Mouse (Mus musculus) CH12.LX (cell line): ENCODE measurements around the gene Prpf40b. TPM values are rescaled to one million over a fixed set of nuclear protein-coding genes. Genes with fewer than 3 reads are reported as not detected.

Experiments
- DNase-seq: peaks from one replicate; pipeline ENCODE4 v3.0.0-alpha.2; 2013; ENCODE audit errors: extremely low read depth
- H3K27ac ChIP-seq: 2 replicates; pipeline ENCODE4 v1.5.1; 2012; ENCODE audit warnings: low read depth, mild to moderate bottlenecking, control low read depth, moderate library complexity; ENCODE audit not compliant: insufficient read depth
- H3K27me3 ChIP-seq: replicated peaks from 2 replicates; pipeline ENCODE3; 2012; ENCODE audit warnings: inconsistent platforms
- H3K36me3 ChIP-seq, 2 experiments: replicated peaks in 1 of 2; 2 replicates each; pipeline versions ENCODE3 to v1.6.1; 2012; ENCODE audit warnings: inconsistent platforms in 1 of 2, low read length in 1 of 2, mild to moderate bottlenecking in 1 of 2, mixed read lengths in 1 of 2, moderate library complexity in 1 of 2; ENCODE audit not compliant: control insufficient read depth in 1 of 2, insufficient read depth in 1 of 2
- H3K4me1 ChIP-seq, 2 experiments: 2 replicates each; pipeline ENCODE4 v1.6.1; 2012; ENCODE audit warnings: inconsistent platforms in 1 of 2, moderate library complexity in 1 of 2; ENCODE audit not compliant: insufficient read depth in 2 of 2, control insufficient read depth in 1 of 2
- H3K4me2 ChIP-seq: 2 replicates; pipeline ENCODE4 v1.6.1; 2012; ENCODE audit warnings: low read depth, mild to moderate bottlenecking, control low read depth; ENCODE audit not compliant: poor library complexity, insufficient read depth, severe bottlenecking
- H3K4me3 ChIP-seq, 3 experiments: fragments of 150-350 bp in 1 of 3; sonication (generic) in 1 of 3; replicated peaks in 1 of 3; 2 replicates each; pipeline versions ENCODE3 to v1.5.1; 2011 to 2012; ENCODE audit warnings: low read depth in 2 of 3, low read length in 2 of 3, mild to moderate bottlenecking in 2 of 3, moderate library complexity in 2 of 3, control low read depth in 1 of 3, improper control_type of control experiment in 1 of 3, inconsistent platforms in 1 of 3, mixed read lengths in 1 of 3; ENCODE audit not compliant: poor library complexity in 1 of 3
- H3K79me2 ChIP-seq: replicated peaks from 2 replicates; pipeline ENCODE4 v1.6.1; 2012; ENCODE audit warnings: mild to moderate bottlenecking, moderate library complexity; ENCODE audit not compliant: control insufficient read depth, poor library complexity, insufficient read depth, severe bottlenecking; ENCODE audit errors: extremely low read depth
- H3K9ac ChIP-seq: 2 replicates; pipeline ENCODE4 v1.6.1; 2012; ENCODE audit warnings: low read depth, mild to moderate bottlenecking, control low read depth, moderate library complexity; ENCODE audit not compliant: insufficient read depth
- H3K9me3 ChIP-seq: replicated peaks from 2 replicates; pipeline ENCODE3; 2012; ENCODE audit warnings: low read length, inconsistent platforms, mixed read lengths
- BHLHE40 ChIP-seq: IDR thresholded peaks from 2 replicates; pipeline ENCODE4 v1.6.1; 2011; ENCODE audit warnings: mild to moderate bottlenecking, low read depth, low read length, improper control_type of control experiment
- CHD1 ChIP-seq: IDR thresholded peaks from 2 replicates; pipeline ENCODE4 v1.6.1; 2012; ENCODE audit warnings: low read depth, low read length, improper control_type of control experiment, inconsistent platforms
- ELF1 ChIP-seq: IDR thresholded peaks from 2 replicates; pipeline ENCODE4 v1.6.1; 2014; ENCODE audit warnings: low read depth, mild to moderate bottlenecking, inconsistent platforms, low read length, improper control_type of control experiment
- EP300 ChIP-seq: IDR thresholded peaks from 2 replicates; pipeline ENCODE4 v1.6.1; 2011; ENCODE audit warnings: low read length, improper control_type of control experiment
- ETS1 ChIP-seq: conservative IDR thresholded peaks from 2 replicates; pipeline ENCODE4 v1.6.1; 2012; ENCODE audit warnings: low read depth, mild to moderate bottlenecking, inconsistent platforms, low read length, improper control_type of control experiment, moderate library complexity
- GABPA ChIP-seq: IDR thresholded peaks from 2 replicates; pipeline ENCODE4 v1.6.1; 2012; ENCODE audit warnings: low read depth, low read length, improper control_type of control experiment, inconsistent platforms; ENCODE audit not compliant: insufficient replicate concordance
- HCFC1 ChIP-seq: IDR thresholded peaks from 2 replicates; pipeline ENCODE4 v1.6.1; 2012; ENCODE audit warnings: low read depth, mild to moderate bottlenecking, inconsistent platforms, low read length, improper control_type of control experiment
- IRF4 ChIP-seq: IDR thresholded peaks from 2 replicates; pipeline ENCODE4 v1.6.1; 2014; ENCODE audit warnings: low read depth, mild to moderate bottlenecking, inconsistent platforms, low read length, improper control_type of control experiment
- JUND ChIP-seq: conservative IDR thresholded peaks from 2 replicates; pipeline ENCODE4 v1.6.1; 2011; ENCODE audit warnings: low read depth, low read length, improper control_type of control experiment
- MAFK ChIP-seq: IDR thresholded peaks from 2 replicates; pipeline ENCODE4 v1.6.1; 2011; ENCODE audit warnings: low read length, improper control_type of control experiment; ENCODE audit not compliant: insufficient replicate concordance
- MAX ChIP-seq: IDR thresholded peaks from 2 replicates; pipeline ENCODE4 v1.6.1; 2011; ENCODE audit warnings: low read length, improper control_type of control experiment
- MAZ ChIP-seq: IDR thresholded peaks from 2 replicates; pipeline ENCODE4 v1.6.1; 2012; ENCODE audit warnings: low read depth, mild to moderate bottlenecking, inconsistent platforms, low read length, improper control_type of control experiment, moderate library complexity
- MXI1 ChIP-seq: IDR thresholded peaks from 2 replicates; pipeline ENCODE4 v1.6.1; 2011; ENCODE audit warnings: mild to moderate bottlenecking, low read depth, low read length, improper control_type of control experiment
- MYC ChIP-seq: IDR thresholded peaks from 2 replicates; pipeline ENCODE4 v1.6.1; 2011; ENCODE audit warnings: low read depth, mild to moderate bottlenecking, improper control_type of control experiment, low read length
- NELFE ChIP-seq: IDR thresholded peaks from 2 replicates; pipeline ENCODE4 v1.6.1; 2011; ENCODE audit warnings: low read depth, low read length, improper control_type of control experiment
- NRF1 ChIP-seq: IDR thresholded peaks from 2 replicates; pipeline ENCODE4 v1.6.1; 2014; ENCODE audit warnings: low read depth, mild to moderate bottlenecking, inconsistent platforms, low read length, improper control_type of control experiment, moderate library complexity
- PAX5 ChIP-seq: IDR thresholded peaks from 2 replicates; pipeline ENCODE4 v1.6.1; 2012; ENCODE audit warnings: low read length, inconsistent platforms, mixed read lengths
- POLR2AphosphoS2 ChIP-seq: IDR thresholded peaks from 2 replicates; pipeline ENCODE4 v1.6.1; 2011; ENCODE audit warnings: low read depth, low read length, improper control_type of control experiment
- RAD21 ChIP-seq: IDR thresholded peaks from 2 replicates; pipeline ENCODE4 v1.6.1; 2011; ENCODE audit warnings: low read depth, mild to moderate bottlenecking, low read length, improper control_type of control experiment, moderate library complexity
- RCOR1 ChIP-seq: conservative IDR thresholded peaks from 2 replicates; pipeline ENCODE4 v1.6.1; 2012; ENCODE audit warnings: low read depth, mild to moderate bottlenecking, inconsistent platforms, low read length, improper control_type of control experiment
- TBP ChIP-seq: conservative IDR thresholded peaks from 2 replicates; pipeline ENCODE4 v1.6.1; 2011; ENCODE audit warnings: low read depth, low read length, improper control_type of control experiment
- TCF12 ChIP-seq: IDR thresholded peaks from 2 replicates; pipeline ENCODE4 v1.6.1; 2014; ENCODE audit warnings: low read depth, mild to moderate bottlenecking, inconsistent platforms, low read length, improper control_type of control experiment
- dilution Hi-C: fragments of 300-500 bp; cut with MboI; formaldehyde crosslinking; loops from 2 replicates; pipeline ENCODE4 v1.14.3; 2020; ENCODE audit warnings: low sequenced_read_pairs; ENCODE audit not compliant: extremely low pct_unique_long_range_greater_than_20kb, extremely low pct_ligation_motif_present
- in situ Hi-C: fragments of 300-500 bp; cut with MboI; formaldehyde crosslinking; loops from 3 replicates; pipeline ENCODE4 v1.14.3; 2019; ENCODE audit warnings: low sequenced_read_pairs, low pct_ligation_motif_present, low pct_unique_long_range_greater_than_20kb, mixed read lengths
- polyA plus RNA-seq: library from polyadenylated mRNA; unstranded; fragments of >175 nt; gene quantifications from 2 replicates; pipeline ENCODE4 v1.2.1, GENCODE M21; 2012; ENCODE audit warnings: low read depth; ENCODE audit not compliant: insufficient read length
- total RNA-seq, 2 experiments: library from RNA; depleted of rRNA; stranded (reverse); fragments of 300-350 nt in 1 of 2; fragments of >200 nt in 1 of 2; gene quantifications; 2 replicates each; pipeline ENCODE4 v1.2.3; 2012 to 2014

The Prpf40b gene
- total and polyA plus RNA-seq, 3 experiments: 11.7 to 31.8 (median 27.9) TPM

DNA sequence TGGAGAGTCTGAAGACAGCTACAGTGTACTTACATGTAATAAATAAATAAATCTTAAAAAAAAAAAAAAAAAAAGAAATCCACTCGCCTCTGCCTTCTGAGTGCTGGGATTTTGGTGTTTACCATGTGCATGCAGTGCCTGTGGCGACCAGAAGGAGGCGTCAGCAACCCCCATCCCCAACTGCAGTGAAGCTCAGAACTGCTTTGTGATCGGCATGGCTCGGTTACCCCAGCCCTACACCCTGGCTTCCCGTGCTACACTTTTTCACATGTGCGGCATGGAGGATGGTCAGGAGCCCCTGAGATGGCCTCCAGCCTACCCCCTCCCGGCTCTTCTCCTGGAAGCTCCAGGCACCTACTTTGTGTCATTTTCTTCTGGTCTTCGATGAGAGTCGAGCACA lies 11.4 kb upstream of the Prpf40b start (continued):
- no peak for TF ChIP-seq BHLHE40
- no peak for TF ChIP-seq EP300

DNA sequence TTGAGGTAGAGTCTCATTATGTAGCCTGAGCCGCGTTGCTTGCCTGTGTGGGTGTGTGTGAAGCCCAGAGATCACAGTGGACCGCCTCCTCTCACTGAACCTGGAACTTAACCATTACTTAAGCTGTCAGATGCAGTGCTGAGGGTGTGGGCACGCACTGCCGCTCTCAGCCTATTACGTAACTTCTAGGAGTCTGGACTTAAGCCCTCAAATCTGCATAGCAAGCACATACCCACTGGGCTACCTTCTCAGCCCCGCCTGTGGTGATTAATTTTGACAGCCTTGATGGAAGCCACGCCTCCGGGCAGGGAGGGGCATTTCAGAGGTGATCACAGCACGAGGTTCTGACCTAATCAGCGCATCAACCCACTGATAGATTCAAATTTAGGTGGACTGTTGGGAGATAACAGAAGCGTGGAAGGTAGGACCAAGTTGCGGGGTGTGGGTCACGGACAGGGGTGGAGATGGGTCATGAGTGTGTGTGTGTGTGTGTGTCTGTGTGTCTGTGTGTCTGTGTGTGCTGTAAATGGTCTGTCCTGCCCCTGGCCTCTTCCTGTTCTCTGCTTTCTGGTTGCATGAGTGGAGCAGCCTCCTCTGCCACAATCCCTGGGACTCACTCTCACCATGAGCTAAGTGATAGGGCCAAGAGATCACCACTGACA lies 10.2 kb upstream of the Prpf40b start:
- Histone ChIP-seq H3K79me2 (no peaks in the 10 kb centered on the region), H3K9me3 (no peaks in the 10 kb centered on the region), H3K4me3 (no peak overlapping the region), H3K27me3 (peaks cover 56% of the 10 kb centered on the region), H3K4me2 (peak overlapping the region; percentile 17; the same call in 1 of the 2 replicates), H3K9ac (no peak overlapping the region), H3K27ac (no peak overlapping the region), H3K36me3 (no peaks in the 10 kb centered on the region), H3K4me1 (peaks cover 13 to 15% of the 10 kb centered on the region in 2 experiments)
- in situ Hi-C loops: no loop called here
- dilution Hi-C loops: no loop called here
- TF ChIP-seq POLR2AphosphoS2 (no peak), NRF1 (no peak), MYC (0 out of 2 replicates have a peak, but pooled peaks have one; percentile 14), TBP (no peak), NELFE (no peak), HCFC1 (no peak), GABPA (no peak), MAZ (0 out of 2 replicates have a peak, but pooled peaks have one; percentile 51), RAD21 (no peak), RCOR1 (no peak), MXI1 (peak; percentile 34; the same call in 1 of the 2 replicates), ETS1 (no peak), MAX (0 out of 2 replicates have a peak, but pooled peaks have one; percentile 35), IRF4 (no peak), MAFK (no peak), PAX5 (no peak), JUND (no peak)
- DNase-seq: peak; percentile 69

DNA sequence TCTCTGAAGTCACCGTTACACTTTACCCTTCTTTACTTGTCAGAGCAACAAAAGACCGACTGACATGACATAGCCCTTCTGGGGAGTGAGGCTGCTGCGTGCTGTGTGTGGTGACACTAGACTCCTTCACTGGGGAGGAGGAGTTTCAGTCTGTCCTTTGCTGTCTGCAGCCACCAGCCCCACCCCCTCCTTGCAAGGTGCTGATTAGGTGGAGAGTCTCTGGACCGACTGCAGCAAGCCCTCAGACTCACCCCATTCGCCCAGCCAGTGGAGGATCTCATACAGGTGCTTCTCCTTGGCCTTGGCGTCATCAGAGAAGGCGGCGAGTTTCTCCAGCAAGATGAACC lies 9.7 kb upstream of the Prpf40b start:
- TF ChIP-seq TBP: no peak
- no peak for TF ChIP-seq POLR2AphosphoS2
- no peak for TF ChIP-seq RCOR1
- no peak for TF ChIP-seq ELF1
- TF ChIP-seq JUND: no peak
- TF ChIP-seq TCF12: no peak
- TF ChIP-seq CHD1: no peak
- Histone ChIP-seq H3K79me2 (no peaks in the 10 kb centered on the region), H3K36me3 (no peaks in the 10 kb centered on the region), H3K27me3 (peaks cover 51% of the 10 kb centered on the region), H3K4me3 (no peak overlapping the region), H3K9me3 (no peaks in the 10 kb centered on the region), H3K27ac (no peak overlapping the region), H3K4me2 (no peak overlapping the region), H3K4me1 (peaks cover 13 to 15% of the 10 kb centered on the region in 2 experiments), H3K9ac (no peak overlapping the region)
- in situ Hi-C loops (no loop called here), dilution Hi-C loops (no loop called here)
- DNase-seq: no peak
